Mouse (Mus musculus) R1 (cell line): ENCODE measurements at regions not wholly inside any gene's neighbourhood (a gene's known extent, or its start where the extent isn't known, plus 50 kb on each side); places are given as distances from the start of the nearest gene placed in this dataset.

ENCODE experiments used
- DNase-seq: peaks from one replicate; pipeline ENCODE4 v3.0.0-alpha.2; 2018; ENCODE audit warnings: low read depth, low spot score

DNA sequence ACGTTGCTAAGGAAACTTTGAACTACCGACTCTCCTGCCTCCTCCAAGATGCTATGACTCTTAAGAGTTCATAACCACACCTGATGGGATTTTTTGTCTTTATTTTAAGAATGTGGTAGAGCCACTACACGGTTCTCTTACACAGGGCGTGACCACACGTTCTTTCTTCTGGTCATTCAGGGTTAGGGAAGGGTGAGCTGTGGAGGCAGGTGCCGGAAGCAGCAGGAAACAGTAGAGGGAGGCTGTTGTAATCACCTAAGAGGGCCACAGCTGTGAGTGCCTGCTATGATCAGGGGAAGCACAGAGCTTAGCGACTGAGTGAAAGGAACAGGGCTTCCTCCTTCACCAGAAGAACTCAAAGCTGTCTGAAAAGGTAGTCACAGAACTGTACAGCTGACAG lies 50.6 kb upstream of the Larp1 start:
- peak; percentile 87 for DNase-seq

DNA sequence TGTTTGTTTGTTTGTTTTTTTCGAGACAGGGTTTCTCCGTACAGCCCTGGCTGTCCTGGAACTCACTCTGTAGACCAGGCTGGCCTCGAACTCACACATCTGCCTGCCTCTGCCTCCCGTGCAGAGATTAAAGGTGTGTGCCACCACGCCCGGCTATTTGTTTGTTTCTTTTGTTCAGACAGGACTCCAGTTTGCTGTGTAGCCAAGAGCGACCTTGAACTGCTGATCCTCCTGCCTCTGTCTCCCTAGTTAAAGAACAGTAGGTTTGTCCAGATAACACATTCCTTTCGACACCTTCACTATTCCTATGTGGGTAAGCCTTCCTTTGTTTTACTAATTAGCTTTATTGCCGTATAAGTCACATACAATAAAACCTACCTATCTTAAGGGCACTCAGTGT lies 52.0 kb upstream of the Larp1 start:
- DNase-seq, result peak; percentile 95

DNA sequence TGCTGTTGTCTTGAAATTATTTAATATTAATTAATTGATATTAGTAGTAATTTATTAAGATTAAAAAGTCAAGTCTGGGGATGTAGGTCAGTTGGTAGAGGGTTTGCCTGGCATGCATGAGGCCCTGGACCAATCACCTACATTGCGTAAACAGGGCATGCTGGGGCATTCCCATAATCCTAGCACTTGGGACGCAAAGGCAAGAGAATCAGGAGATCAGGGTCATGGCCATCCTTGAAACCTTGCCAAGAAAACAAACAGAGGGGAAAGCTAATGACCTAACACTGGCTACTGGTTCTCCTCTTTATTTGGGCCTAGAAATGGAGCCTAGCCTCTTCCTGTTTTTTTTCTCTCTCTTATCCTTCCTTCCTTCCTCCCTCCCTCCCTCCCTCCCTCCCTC lies 52.8 kb upstream of the Larp1 start:
- no peak for DNase-seq

DNA sequence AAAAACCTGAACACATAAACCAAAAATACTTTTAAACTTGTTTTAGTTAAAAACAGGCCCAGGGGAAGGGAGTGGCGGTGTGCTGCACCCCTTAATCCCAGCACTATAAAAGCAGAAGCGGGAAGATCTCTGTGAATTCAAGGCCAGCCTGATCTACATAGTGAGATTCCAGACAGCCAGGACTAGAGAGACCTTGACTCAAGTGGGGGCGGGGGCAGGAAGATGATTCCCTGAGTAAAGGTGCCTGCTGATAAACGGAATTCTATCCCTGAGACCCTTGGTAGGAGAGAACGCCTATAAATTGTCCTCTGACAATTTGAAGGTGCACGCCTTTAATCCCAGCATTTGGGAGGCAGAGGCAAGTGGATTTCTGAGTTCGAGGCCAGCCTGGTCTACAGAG lies 53.4 kb upstream of the Larp1 start:
- peak; percentile 73 for DNase-seq

DNA sequence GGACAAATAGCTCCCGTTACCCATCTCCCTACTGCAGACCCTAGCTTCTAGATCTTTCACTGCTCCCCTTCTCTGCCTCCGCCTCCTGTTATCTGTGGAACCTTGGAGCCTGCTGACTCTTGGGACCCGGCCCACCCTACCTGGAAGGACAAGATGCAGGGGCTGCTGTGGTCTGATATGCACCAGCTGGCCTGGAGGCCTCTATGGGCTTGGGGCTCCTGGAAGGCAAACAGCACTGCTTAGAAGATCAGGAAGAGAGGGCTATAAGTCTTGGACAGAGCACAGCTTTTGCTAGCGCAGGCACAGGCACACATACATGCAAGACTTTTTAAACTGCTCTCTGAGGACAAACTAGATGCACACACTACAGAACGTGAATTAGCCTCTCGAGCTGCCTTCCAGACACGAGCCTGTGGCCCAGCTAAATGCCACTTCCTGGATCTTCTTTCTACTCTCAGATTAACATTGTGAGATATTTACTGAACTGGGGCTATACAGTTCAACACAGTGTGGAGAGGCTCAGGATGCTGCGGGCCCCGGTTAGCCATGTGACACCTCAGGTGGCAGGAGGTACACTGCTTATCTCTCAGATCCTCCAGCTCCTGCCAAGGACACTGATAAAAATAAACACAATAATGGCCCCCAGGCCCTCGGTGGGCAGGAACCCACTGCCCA lies 54.2 kb upstream of the Larp1 start:
- DNase-seq, result no peak

DNA sequence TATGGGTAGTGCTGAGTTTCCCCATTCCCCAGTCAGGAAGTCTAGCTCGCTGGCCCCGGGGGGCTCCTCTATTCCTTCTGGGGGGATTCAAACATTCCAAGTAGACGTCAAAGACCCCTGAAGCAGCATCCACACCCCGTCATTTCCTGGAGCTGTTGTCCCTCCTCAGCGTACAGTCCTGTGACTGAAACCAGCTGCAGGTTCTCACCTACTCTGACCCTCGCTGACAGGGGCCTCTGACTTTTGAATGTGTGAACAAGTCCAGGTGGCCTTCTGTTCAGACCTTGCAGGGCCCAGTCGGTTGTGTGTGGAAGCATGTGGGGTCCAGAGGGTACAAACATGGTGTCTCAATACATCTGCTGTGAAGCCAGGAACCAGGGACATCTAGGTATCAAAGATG lies 55.2 kb upstream of the Larp1 start:
- DNase-seq, result no peak

DNA sequence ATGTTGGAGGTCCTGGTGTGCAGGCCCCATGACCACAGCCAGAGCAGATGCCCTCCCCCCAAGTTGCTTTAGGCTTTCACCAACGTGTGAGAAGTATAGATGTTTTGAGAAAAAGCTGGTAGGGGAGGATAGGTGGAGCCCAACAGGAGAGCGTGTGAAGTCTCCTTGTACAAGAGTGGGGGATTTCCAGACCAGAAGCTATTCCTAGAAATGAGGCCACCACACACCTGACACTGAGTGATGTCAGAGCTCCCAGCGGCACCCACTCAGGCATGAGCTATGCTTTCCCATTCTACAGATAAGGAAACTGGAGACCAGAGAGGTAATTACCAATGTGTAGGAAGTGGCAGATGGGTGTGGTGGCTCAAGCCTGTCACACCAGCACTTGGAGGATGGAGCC lies 56.2 kb upstream of the Larp1 start:
- DNase-seq, result no peak

DNA sequence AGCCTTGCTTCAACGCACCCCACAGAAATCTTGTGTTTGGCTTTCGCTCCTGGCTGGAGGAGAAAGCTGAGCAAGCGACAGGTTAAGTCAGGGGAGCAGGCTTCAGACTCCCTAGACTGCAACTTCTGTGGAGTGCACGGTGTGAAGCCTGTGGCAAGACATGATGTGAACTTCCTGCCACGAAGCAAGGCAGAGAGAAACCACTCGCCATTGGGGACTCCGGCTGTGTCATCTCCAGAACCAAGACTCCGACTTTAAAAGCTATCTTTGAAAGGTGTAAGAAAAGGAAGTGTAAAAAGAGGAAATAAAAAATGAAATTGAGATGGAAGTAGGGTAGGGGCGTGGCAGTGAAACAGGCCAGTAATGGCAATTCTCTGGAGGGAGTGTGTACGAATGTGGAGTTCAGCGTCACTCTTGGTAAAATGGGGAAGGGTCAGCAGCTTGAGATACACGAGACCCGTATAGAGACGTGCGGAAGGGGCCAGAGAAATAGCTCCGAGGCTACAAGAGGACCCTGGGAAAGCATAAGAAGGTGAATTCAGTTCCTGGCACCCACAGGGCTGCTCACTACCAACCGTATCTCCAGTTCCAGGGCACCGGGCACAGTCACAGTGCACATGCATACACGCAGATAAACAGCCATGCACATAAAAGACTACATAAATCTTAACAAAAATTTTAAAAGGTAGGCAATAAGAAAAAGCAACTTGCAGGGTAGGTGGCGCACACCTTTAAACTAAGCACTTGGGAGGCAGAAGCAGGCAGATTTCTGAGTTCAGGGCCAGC lies 57.1 kb upstream of the Larp1 start:
- no peak for DNase-seq

DNA sequence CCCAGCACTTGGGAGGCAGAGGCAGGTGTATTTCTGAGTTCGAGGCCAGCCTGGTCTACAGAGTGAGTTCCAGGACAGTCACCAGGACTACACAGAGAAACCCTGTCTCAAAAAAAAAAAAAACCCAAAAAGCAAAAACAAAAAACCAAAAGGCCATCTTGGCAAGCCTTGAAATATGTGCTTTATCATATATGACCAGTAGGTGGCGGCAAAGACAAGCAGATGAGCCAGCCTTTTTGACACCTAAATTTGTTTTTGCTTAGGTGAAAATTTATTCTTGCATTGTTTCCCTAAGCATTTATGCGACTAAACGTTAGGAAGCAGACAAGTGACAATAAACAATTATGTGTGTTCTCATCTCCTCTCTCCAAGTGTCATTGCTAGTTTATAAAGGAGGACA lies 57.9 kb upstream of the Larp1 start:
- DNase-seq, result peak; percentile 63

DNA sequence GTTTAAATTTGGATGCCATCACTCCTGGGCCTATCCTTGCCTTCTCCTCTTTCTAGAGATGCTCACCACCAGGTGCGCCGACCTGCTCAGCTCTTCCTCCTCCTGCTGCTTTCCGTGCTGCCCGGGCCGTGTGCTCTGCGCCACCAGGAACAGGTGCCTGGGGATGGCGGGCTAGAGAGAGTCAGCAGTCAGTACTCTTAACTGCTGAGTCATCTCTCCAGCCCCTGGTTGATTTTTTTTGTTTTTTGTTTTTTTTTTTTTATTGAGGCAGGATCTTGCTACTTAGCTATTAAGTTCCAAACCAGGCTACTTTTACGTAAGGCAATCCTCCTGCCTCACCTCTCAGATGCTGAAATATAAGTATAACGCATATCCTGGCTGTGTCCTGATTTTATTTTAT lies 59.8 kb upstream of the Larp1 start:
- DNase-seq, result peak; percentile 46

DNA sequence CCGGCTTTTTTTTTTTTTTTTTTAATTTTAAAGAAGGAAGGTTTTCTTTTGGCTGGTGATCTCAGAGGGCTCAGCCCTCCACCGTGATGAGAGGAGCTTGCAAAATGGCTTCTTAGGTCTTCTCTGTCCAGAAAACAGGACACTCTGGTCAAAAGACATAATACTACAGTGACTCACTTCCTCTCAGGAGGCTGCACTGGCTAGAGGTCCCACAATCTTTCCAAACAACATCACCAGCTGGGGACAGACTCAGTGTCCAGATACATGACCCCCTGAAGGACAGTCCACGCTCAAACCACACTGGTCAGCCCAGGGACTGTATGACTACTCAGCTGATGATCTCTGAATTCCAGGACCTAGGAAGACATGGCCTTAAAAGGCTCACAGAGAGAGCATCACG lies 61.5 kb upstream of the Larp1 start:
- no peak for DNase-seq

DNA sequence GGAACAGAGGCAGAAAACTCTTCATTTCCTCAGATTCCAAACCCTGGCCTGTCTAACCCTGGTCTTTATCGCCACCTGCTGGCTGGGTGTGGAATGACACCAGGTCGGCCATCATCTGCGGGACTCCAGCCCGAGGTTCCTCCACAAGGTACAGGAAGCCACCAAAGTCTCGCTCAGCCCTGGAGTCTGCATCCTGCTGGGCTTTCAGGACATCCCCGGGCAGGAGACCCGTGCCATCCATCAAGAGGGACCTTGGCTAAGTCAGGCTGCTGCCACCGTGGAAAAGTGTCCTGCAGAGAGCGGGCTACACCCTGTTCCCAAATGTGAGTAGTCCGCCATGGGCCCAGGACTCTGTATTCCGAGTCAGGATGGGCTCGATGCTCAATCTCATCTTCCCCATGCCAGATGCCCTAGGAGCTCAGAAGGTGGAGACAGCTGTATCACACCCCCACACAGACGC lies 74.4 kb upstream of the Larp1 start:
- DNase-seq, result peak; percentile 84

DNA sequence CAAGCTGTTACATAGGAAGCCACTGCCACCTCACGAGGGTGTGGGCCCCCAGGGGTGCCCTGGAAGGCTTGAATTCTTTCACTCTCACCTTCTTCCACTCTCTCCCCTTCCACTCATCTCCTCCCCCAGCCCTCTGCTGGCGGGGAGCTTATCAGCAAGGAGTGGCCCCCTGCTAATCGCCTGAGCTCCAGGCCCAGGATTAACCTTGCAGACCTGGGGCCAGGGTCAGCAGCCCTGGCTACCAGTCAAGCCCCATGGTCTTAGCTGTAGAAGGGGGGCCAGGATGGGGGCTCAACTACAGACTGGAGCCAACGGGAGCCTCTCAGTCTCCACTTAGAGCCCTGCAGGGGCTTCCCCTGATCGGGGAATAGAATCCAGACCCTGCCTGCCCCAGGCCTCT lies 75.8 kb upstream of the Larp1 start:
- DNase-seq, result no peak

DNA sequence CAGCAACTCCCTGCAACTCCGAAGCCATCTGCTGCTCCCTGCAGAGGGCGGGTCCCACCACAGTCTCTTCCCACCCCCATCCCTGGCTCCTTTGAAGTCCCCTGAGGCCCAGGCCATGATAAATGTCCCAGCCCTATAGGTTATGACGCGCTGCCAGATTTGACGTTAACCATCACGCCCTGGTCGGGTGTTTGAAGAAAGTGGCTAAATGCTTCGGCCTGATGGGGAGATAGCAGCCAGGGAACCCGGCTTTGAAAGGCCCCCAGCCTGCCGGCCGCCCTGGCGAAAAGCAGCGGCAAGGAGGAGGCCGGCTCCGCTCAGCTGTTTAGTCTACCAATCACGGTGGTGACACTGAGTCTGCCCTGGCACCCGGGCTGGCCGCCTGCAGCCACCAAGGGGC lies 79.4 kb upstream of the Larp1 start:
- DNase-seq, result no peak

DNA sequence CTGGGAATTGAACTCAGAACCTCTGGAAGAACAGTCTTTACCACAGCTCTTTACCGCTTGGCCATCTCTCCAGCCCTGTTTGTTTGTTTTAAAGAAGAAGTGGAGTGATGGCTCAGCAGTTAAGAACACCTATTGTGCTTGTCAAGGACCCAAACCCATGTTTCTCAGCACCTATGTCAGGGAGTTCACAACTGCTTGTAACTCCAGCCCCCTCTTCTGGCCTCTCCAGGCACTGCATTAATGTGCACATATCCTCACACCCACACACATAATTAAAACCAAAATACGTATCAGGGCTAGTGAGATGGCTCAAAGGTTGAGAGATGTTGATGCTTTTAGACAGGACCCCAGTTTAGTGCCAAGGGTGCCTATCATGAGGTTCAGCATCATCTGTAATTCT lies 87.6 kb upstream of the Hand1 start:
- peak; percentile 83 for DNase-seq

DNA sequence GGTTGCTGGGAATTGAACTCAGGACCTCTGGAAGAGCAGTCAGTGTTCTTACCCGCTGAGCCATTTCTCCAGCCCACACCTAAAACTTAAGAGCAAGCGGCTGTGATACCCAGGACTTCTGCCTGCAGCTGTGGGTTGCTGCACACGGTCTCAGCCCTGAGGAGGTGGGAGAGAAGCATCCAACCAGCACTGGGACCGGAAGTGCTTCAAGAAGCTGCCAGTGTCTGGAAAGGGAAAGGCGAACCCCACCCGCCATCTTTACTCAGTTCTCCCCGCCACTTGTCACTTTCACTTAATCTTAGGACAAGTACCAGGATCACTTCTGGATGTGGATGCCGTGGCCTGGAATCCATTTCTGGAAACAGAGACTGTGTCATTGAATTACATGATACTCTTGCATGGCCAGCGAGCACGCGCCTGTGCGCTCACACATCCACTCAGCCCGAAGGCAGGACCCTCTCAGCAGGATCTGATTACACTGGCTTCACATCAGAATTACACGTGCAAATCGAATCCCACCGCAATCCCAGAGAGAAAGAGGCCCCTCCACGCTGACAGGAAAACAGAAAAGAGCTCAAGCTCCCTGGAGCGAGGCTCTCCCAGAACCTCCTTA lies 85.9 kb upstream of the Hand1 start:
- peak; percentile 78 for DNase-seq

DNA sequence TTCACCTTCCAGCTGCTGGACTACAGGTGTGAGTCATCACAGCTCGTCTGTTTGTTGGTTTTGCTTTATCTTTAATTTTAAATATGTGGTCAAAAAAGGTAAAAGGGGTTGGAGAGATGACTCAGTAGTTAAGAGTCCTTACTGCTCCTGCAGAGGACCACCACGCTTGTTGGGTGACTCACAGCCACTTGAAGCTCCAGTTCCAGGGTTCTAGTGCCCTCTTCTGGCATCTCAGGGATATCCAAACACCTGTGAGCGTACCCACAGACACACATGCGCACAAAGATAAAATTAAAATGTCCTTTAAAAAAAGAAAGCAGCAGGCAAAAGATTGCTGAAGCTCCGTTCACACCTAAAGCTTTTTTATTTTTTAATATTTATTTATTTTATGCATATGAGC lies 85.4 kb upstream of the Hand1 start:
- peak; percentile 84 for DNase-seq

DNA sequence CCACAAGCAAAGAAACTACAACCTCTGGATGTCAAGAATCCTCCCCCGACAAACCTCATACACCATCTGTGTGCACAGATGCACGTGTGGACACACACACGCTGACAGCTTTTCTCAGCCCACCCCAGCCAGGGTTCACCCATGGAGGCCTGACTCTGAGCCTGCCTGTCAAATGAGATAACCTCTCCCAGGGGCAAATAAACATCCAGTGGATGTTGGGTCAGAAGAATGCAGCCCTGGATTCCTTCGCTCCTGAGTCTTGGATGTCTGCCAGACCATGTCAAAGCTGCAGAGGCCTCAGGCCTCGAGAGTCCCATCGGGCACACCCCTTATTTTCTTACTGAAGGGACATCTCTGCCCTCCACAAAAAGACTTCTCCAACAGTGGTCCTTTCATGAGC lies 83.4 kb upstream of the Hand1 start:
- peak; percentile 52 for DNase-seq

DNA sequence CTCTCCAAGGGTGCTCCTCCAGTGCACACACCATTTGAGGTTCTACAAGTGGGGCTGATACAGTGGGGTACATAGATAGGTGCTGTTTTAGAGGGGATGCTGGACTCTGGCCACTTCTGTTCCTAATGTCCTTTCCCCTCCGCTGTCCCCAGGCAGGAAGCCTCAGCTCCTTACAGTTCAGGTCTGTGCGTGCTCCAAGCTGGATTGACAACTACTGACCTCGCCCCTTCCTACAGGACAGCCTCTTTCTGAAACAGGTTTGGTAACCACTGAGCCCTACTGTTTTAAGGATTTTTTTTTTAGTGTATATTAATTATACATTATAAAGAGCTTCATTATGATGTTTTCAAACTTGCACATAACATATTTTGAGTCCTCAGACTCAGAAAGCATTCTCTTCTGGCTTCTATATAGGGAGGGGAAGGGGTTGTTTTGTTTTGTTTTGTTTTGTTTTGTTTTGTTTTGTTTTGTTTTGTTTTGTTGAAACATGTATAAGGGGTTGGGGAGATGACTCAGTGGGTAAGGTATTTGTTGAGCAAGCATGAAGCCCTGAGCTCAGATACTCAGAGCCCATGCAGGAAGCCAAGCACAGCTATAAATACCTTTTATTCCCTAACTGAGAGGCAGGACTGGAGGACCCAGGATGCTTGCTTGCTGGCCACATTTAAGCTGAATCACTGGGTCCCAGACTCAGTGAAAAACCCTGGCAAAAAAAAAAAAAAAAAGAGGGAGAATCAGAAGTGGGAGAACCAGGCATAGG lies 81.4 kb upstream of the Hand1 start:
- DNase-seq, result no peak

DNA sequence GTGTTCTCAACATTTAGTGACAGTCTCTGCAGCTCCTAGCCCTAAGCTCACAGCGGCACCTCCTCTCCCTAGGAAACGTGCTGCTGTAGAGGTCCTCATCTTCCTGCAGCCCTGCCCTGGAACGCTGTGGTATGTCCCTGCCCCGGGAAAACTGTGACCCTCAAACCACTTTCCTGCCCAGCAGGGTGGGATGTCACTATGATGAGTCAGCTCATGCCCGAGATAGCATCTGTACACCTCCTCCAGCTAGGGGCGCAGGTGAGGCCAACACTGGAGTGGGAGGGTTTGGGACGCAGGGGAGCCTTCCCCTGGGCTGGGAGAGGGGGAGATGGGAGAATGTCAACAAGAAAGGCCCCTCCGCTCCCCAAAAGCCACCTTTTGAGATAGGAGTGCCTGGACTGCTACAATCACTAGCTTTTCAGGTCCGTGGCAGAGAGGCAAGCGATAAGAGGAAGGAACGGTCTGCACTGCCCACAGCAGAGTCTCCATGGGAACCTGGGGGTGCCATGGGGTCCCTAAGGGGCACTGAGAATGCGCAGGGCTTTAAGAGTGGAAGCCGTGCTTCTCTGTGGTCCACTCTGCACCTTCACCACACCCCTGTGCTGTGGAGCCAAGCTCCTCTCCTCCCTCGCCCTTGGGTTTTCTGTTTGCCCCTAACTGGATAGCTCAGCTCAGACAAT lies 80.5 kb upstream of the Hand1 start:
- peak; percentile 86 for DNase-seq

DNA sequence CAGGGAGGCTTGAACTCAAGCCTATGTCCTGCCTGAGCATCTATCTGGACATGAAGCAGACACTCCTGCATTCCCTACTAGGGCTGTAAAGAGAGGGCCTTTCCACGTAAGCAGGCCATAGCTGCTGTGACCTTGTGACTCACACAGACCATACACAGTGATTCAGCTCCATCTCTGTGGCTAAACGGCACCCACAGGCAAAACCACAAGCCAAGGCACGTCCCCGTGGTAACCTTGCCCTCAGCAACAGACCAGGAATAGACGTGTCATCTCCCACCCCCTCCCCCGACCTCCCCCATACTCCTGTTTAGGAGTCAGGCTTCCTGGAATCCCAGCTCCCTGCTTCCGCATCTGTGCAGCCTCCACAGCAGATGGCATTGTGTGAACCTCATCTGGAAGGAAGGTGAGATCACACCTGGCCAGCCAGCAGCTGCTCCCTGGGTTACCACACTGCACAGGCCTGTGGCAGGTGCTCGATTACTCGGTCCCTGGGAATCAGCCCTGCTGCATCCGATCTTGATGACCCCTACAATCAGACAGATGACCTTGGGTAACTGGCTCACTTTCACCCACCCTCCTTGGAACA lies 79.2 kb upstream of the Hand1 start:
- DNase-seq, result peak; percentile 73
